In genomic region chr2:157048395-157049181, GRCm38 (mm10) we compare ENCODE assay signal across 10 mouse cellular contexts. TPM values are rescaled to one million over a fixed set of nuclear protein-coding genes. Genes with fewer than 3 reads are reported as not detected.
DNase-seq lines count a peak whose midpoint lies in the region; ATAC-seq and TF ChIP-seq lines count a peak whose summit lies in the region.
"Had no signal": no experiment of that assay in that cellular context is flagged by ENCODE, and none has a peak within 500 bp of the region (broad histone marks: within the 10 kb centered on the region; RNA-seq: fewer than 3 reads in every experiment).

No protein-coding gene starts in this region.

- dilution Hi-C loops in CH12.LX (cut with MboI; ENCODE audit: extremely low pct_ligation_motif_present, extremely low pct_unique_long_range_greater_than_20kb, low sequenced_read_pairs), result no loop called here

- H3K4me2 ChIP-seq in CH12.LX (ENCODE audit: insufficient read depth, low read depth, poor library complexity, severe bottlenecking), result peak overlapping the region; percentile 2; the same call in 1 of the 2 replicates

- DNase-seq in cerebellum, adult 11-12 months, result peak; percentile 78
- no peak for DNase-seq in cerebellum, adult 8-10 months
- DNase-seq in CH12.LX (ENCODE audit: extremely low read depth) (peak; percentile 73), adipocyte (ENCODE audit: low spot score) (no peak)
- DNase-seq in frontal cortex, postnatal 14 days (ENCODE audit: low spot score in 2 of 2), result peak; percentile 60 to 80
- DNase-seq in left cerebral cortex, postnatal 36 days (ENCODE audit: low spot score in 2 of 2), result peak; percentile 77 to 84
- no peak for DNase-seq in spleen, postnatal 14 days (ENCODE audit: low spot score in 2 of 2)
- DNase-seq: kidney, adult 18-20 months had no signal

- H3K36me3 ChIP-seq in CH12.LX (replicated peaks in 1 of 2; ENCODE audit: control insufficient read depth in 1 of 2, insufficient read depth in 1 of 2, low read length in 1 of 2), result peaks cover 0 to 13% of the 10 kb centered on the region in 2 experiments

- ATAC-seq in erythroid progenitor cell, adult 5-6 weeks (replicated peaks; ENCODE audit: low FRiP score, poor library complexity, severe bottlenecking), result no peak

- peaks cover 8 to 33% of the 10 kb centered on the region in 2 experiments for H3K4me1 ChIP-seq in CH12.LX (ENCODE audit: control insufficient read depth in 1 of 2, insufficient read depth in 2 of 2)

- TF ChIP-seq POLR2A in CH12.LX (IDR thresholded peaks at IDR 0.05; ENCODE audit: low read depth, low read length), result no peak

- TF ChIP-seq RAD21 in CH12.LX (IDR thresholded peaks at IDR 0.05; ENCODE audit: low read depth, low read length), result no peak

- TF ChIP-seq CTCF in CH12.LX (conservative IDR thresholded peaks at IDR 0.05 in 1 of 2, IDR thresholded peaks at IDR 0.05 in 1 of 2; ENCODE audit: low read depth in 2 of 2, low read length in 2 of 2), result no peak

- no peak overlapping the region for H3K9ac ChIP-seq in CH12.LX (ENCODE audit: insufficient read depth, low read depth)

- no peak overlapping the region for H3K27ac ChIP-seq in CH12.LX (ENCODE audit: insufficient read depth, low read depth)

- peaks cover 4% of the 10 kb centered on the region for H3K9me3 ChIP-seq in CH12.LX (replicated peaks; ENCODE audit: low read length)

- no peaks in the 10 kb centered on the region for H3K27me3 ChIP-seq in CH12.LX (replicated peaks)

- H3K79me2 ChIP-seq in CH12.LX (replicated peaks; ENCODE audit: control insufficient read depth, extremely low read depth, insufficient read depth, poor library complexity, severe bottlenecking), result no peaks in the 10 kb centered on the region

- in situ Hi-C loops in CH12.LX (cut with MboI; ENCODE audit: low pct_ligation_motif_present, low pct_unique_long_range_greater_than_20kb, low sequenced_read_pairs), result no loop called here

- intact Hi-C loops in left cerebral cortex, postnatal 36 days (cut with DNase I), result loop anchor here (2.0 kb wide), 1 partner anchor 30 kb away; the partner anchor contains the start of gene Soga1

- 0 out of 2 replicates have a peak, but pooled peaks have one; percentile 18 for TF ChIP-seq EP300 in CH12.LX (IDR thresholded peaks at IDR 0.05; ENCODE audit: low read length)

- no peak overlapping the region for H3K4me3 ChIP-seq in CH12.LX (replicated peaks in 1 of 3; ENCODE audit: low read depth in 2 of 3, low read length in 2 of 3, poor library complexity in 1 of 3)

TF ChIP-seq in CH12.LX, 34 proteins besides CTCF, POLR2A, EP300 and RAD21:
- TF ChIP-seq MXI1 (IDR thresholded peaks at IDR 0.05; ENCODE audit: low read depth, low read length) (no peak), MAFK (IDR thresholded peaks at IDR 0.05; ENCODE audit: insufficient replicate concordance, low read length) (peak; percentile 89), USF1 (IDR thresholded peaks at IDR 0.05; ENCODE audit: low read depth, low read length) (no peak), TCF12 (IDR thresholded peaks at IDR 0.05; ENCODE audit: low read depth, low read length) (no peak), SIN3A (IDR thresholded peaks at IDR 0.05; ENCODE audit: low read length) (no peak), MAZ (IDR thresholded peaks at IDR 0.05; ENCODE audit: low read depth, low read length) (0 out of 2 replicates have a peak, but pooled peaks have one; percentile 45), MAX (IDR thresholded peaks at IDR 0.05; ENCODE audit: low read length) (0 out of 2 replicates have a peak, but pooled peaks have one; percentile 22)

RNA-seq across cellular contexts. Expression of gene Soga1, which starts 30.5 kb away (rescaled TPM):
- total RNA-seq in CH12.LX (2012; rRNA removed), result 1.0 and 2.0 TPM in 2 replicates
- 0.31 and 0.39 TPM in 2 replicates for total RNA-seq in CH12.LX (2014; rRNA removed)
- 1.8 and 2.0 TPM in 2 replicates for polyA plus RNA-seq in CH12.LX (2012; ENCODE audit: insufficient read length, low read depth)
- 10 to 100 TPM; 20.0 to 26.0 TPM for total RNA-seq in left cerebral cortex, postnatal 36 days (2021)
- total RNA-seq in erythroid progenitor cell, adult 5-6 weeks (2015; ENCODE audit: low replicate concordance), result 0.36 and 0.42 TPM in 2 replicates
- total RNA-seq in erythroid progenitor cell, adult 5-6 weeks (2017; ENCODE audit: low replicate concordance), result 2.8 and 3.6 TPM in 2 replicates

RNA-seq across cellular contexts. Expression of gene Tldc2, which starts 38.3 kb away (rescaled TPM):
- total RNA-seq in CH12.LX (2012; rRNA removed) (not detected in 2 replicates), CH12.LX (2014; rRNA removed) (not detected in 2 replicates)
- polyA plus RNA-seq in CH12.LX (2012; ENCODE audit: insufficient read length, low read depth), result not detected in 2 replicates
- not detected for total RNA-seq in left cerebral cortex, postnatal 36 days (2021)
- not detected in 2 replicates for total RNA-seq in erythroid progenitor cell, adult 5-6 weeks (2015; ENCODE audit: low replicate concordance)
- total RNA-seq in erythroid progenitor cell, adult 5-6 weeks (2017; ENCODE audit: low replicate concordance), result not detected in 2 replicates
- polyA plus RNA-seq: spleen, adult 2 months had no signal

RNA-seq across cellular contexts. Expression of gene Dsn1, which starts 41.6 kb away (rescaled TPM):
- total RNA-seq in CH12.LX (2012; rRNA removed) (23.2 and 23.4 TPM in 2 replicates), CH12.LX (2014; rRNA removed) (34.3 and 38.0 TPM in 2 replicates)
- polyA plus RNA-seq in CH12.LX (2012; ENCODE audit: insufficient read length, low read depth), result 25.6 and 26.5 TPM in 2 replicates
- total RNA-seq in left cerebral cortex, postnatal 36 days (2021), result 1 to 10 TPM; 6.5 to 7.5 TPM
- 56.9 and 59.5 TPM in 2 replicates for total RNA-seq in erythroid progenitor cell, adult 5-6 weeks (2015; ENCODE audit: low replicate concordance)
- 62.4 and 101 TPM in 2 replicates for total RNA-seq in erythroid progenitor cell, adult 5-6 weeks (2017; ENCODE audit: low replicate concordance)

RNA-seq across cellular contexts. Expression of gene Ndrg3, which starts 56.7 kb away (rescaled TPM):
- total RNA-seq in CH12.LX (2012; rRNA removed), result 20.9 and 21.8 TPM in 2 replicates
- total RNA-seq in CH12.LX (2014; rRNA removed), result 12.9 and 16.6 TPM in 2 replicates
- 27.5 and 34.3 TPM in 2 replicates for polyA plus RNA-seq in CH12.LX (2012; ENCODE audit: insufficient read length, low read depth)
- 100 to 1,000 TPM; 495 to 546 TPM for total RNA-seq in left cerebral cortex, postnatal 36 days (2021)
- total RNA-seq in erythroid progenitor cell, adult 5-6 weeks (2015; ENCODE audit: low replicate concordance), result 16.6 and 21.4 TPM in 2 replicates
- 11.7 and 14.6 TPM in 2 replicates for total RNA-seq in erythroid progenitor cell, adult 5-6 weeks (2017; ENCODE audit: low replicate concordance)

Comparison
In these comparisons a context has a peak if more than half of its experiments do, and no peak if none do; other contexts are left out.
1. DNase-seq: peak in cerebellum, adult 11-12 months (single experiment), CH12.LX (single experiment), frontal cortex, postnatal 14 days (2 of 2) and left cerebral cortex, postnatal 36 days (2 of 2); none in cerebellum, adult 8-10 months (single experiment), adipocyte (single experiment) and spleen, postnatal 14 days (0 of 2).
2. RNA of gene Soga1, which starts 30.5 kb away (total RNA-seq): 20.0 to 26.0 TPM in left cerebral cortex, postnatal 36 days; 0.36 to 3.6 TPM in erythroid progenitor cell, adult 5-6 weeks and 0.31 to 2.0 TPM in CH12.LX; every median in the first group is over 4 times any median in the second.